Mouse (Mus musculus): ENCODE results near the gene Olfr263. TPM values are rescaled to one million over a fixed set of nuclear protein-coding genes. Genes with fewer than 3 reads are reported as not detected.
A peak's percentile ranks its signal among the peaks of the same experiment; 100 is the strongest.
"Not testable (repeated sequence)": the region's sequence is repeated elsewhere in the genome, so short reads cannot be mapped to it uniquely, and the experiment has no call there.

The Olfr263 gene
- total RNA-seq (2014; fragmentation: Nextera tagmentation) (not detected in 2 replicates), total RNA-seq (2017) (0.11 TPM in 1 of 2 replicates, not detected in the other), polyA plus RNA-seq (2012) (not detected in 2 replicates)

DNA sequence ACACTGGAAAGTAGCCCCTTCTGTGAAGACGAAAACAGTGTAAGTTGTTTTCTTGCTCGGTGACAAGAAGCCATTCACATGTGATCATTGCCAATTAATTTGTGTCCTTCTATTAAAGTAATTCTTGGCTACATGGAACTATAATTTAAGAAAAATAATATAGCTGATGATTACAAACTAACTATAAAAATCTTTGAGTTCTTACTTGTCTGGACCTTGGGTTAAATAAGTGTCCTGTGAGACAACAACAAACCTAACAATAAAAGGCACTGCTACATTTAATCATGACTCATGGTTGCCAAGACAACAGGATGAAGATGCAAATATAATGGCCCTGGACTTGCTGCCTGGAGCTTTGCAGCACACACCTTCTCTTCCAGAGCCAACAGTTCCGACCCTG lies at the start of gene Olfr263:
Gene Olfr263 (plus strand): TSS at position 301 of the 400 bp plus-strand sequence.
- H3K4me3 ChIP-seq (ENCODE audit: low read depth, low read length); DNase-seq (ENCODE audit: low spot score); H3K9me3 ChIP-seq (replicated peaks); H3K4me1 ChIP-seq (ENCODE audit: insufficient read depth, low read depth, low read length); ATAC-seq (ENCODE audit: extremely low read depth, insufficient number of reproducible peaks, low FRiP score, poor library complexity, severe bottlenecking); H3K36me3 ChIP-seq (replicated peaks); H3K27me3 ChIP-seq (ENCODE audit: insufficient read depth, low read length): not testable (repeated sequence)

DNA sequence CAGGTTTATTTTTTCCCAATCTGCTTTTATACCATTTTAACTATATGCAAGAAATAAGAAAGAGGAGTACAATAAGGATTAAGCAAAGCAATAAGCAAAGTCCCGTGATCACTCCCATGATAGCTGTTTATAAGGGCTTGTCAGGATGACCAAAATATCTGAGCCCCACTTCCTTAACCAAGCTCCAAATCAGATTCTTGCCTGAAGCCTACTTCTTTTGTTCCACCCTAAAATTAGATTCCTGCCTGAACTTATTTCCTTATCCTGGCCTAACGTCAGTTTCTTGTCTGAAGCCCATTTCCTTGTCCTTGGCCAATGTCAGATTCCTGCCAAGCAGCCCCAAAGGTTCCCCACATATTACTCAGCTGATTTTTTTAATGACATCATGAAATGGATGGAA lies 46.8 kb upstream of the Olfr263 start:
- no peak for ATAC-seq (ENCODE audit: extremely low read depth, insufficient number of reproducible peaks, low FRiP score, poor library complexity, severe bottlenecking)
- no peaks in the 10 kb centered on the region for H3K4me1 ChIP-seq (ENCODE audit: insufficient read depth, low read depth, low read length)
- DNase-seq (ENCODE audit: low spot score): no peak

DNA sequence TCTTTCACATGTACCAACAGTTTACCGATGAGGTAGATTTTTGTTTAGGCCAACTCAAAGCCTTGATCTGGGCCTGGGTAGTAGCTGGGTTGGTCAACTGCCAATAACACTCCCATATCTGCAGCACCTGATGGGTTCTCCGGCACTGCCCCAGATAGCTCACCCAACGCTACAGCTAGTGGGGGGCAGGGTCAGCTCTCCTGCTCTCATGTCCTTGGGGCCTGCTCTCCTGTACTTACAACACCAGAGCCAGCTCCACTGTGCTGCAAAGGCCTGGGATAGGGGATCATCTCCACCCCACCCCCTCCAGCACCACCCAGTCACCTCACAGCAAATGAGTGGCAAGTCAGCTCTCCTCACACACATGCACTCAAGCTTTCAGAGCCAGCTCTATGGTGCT lies 19.7 kb upstream of the Olfr263 start:
- no peak for DNase-seq (ENCODE audit: low spot score)
- no peaks in the 10 kb centered on the region for H3K36me3 ChIP-seq (replicated peaks)
- no peaks in the 10 kb centered on the region for H3K9me3 ChIP-seq (replicated peaks)
- TF ChIP-seq POLR2AphosphoS5 (IDR thresholded peaks at IDR 0.05; ENCODE audit: insufficient replicate concordance, low read depth, low read length): no peak
- TF ChIP-seq TAL1 (conservative IDR thresholded peaks at IDR 0.05; ENCODE audit: low read depth, low read length): no peak
- no peak for TF ChIP-seq CTCF (IDR thresholded peaks at IDR 0.05; ENCODE audit: low read depth, low read length)
- TF ChIP-seq GATA1 (IDR thresholded peaks at IDR 0.05; ENCODE audit: borderline replicate concordance, low read length): no peak
- no peak for TF ChIP-seq GATA2 (IDR thresholded peaks at IDR 0.05; ENCODE audit: borderline replicate concordance, low read depth, low read length)
- ATAC-seq (ENCODE audit: extremely low read depth, insufficient number of reproducible peaks, low FRiP score, poor library complexity, severe bottlenecking): no peak
- no peaks in the 10 kb centered on the region for H3K27me3 ChIP-seq (ENCODE audit: insufficient read depth, low read length)
- H3K4me3 ChIP-seq (ENCODE audit: low read depth, low read length): no peak overlapping the region
- H3K4me1 ChIP-seq (ENCODE audit: insufficient read depth, low read depth, low read length): peaks cover 21% of the 10 kb centered on the region

More for the DNA sequence above, 46.8 kb upstream of the Olfr263 start:
- Histone ChIP-seq H3K9me3 (replicated peaks) (no peaks in the 10 kb centered on the region), H3K4me3 (ENCODE audit: low read depth, low read length) (no peak overlapping the region), H3K27me3 (ENCODE audit: insufficient read depth, low read length) (no peaks in the 10 kb centered on the region), H3K36me3 (replicated peaks) (no peaks in the 10 kb centered on the region)
- TF ChIP-seq TAL1 (conservative IDR thresholded peaks at IDR 0.05; ENCODE audit: low read depth, low read length) (no peak), CTCF (IDR thresholded peaks at IDR 0.05; ENCODE audit: low read depth, low read length) (no peak), GATA2 (IDR thresholded peaks at IDR 0.05; ENCODE audit: borderline replicate concordance, low read depth, low read length) (no peak), GATA1 (IDR thresholded peaks at IDR 0.05; ENCODE audit: borderline replicate concordance, low read length) (no peak), POLR2AphosphoS5 (IDR thresholded peaks at IDR 0.05; ENCODE audit: insufficient replicate concordance, low read depth, low read length) (no peak)

DNA sequence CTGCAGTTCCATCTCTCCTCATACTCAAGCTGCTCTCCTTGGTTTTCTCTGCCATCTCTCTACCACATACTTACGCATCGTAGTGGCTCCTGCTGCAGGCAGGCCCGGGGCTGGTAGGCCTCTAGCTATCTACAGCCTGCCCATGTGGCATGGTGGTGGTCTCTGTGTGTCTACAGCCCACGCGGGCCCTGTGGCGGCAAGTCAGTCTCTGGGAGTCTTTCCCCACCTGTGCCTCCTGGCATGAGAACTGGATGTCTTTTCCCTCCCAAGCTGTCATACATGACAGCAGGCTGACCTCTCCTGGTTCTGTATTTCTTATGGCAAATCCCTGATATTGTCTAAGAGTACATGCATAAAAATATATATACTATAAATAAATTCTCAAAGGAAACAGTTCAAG lies 19.0 kb upstream of the Olfr263 start:
- DNase-seq (ENCODE audit: low spot score) (no peak), ATAC-seq (ENCODE audit: extremely low read depth, insufficient number of reproducible peaks, low FRiP score, poor library complexity, severe bottlenecking) (no peak)
- no peaks in the 10 kb centered on the region for H3K27me3 ChIP-seq (ENCODE audit: insufficient read depth, low read length)
- H3K36me3 ChIP-seq (replicated peaks): no peaks in the 10 kb centered on the region
- peaks cover 21% of the 10 kb centered on the region for H3K4me1 ChIP-seq (ENCODE audit: insufficient read depth, low read depth, low read length)
- no peak overlapping the region for H3K4me3 ChIP-seq (ENCODE audit: low read depth, low read length)
- TF ChIP-seq POLR2AphosphoS5 (IDR thresholded peaks at IDR 0.05; ENCODE audit: insufficient replicate concordance, low read depth, low read length) (no peak), GATA1 (IDR thresholded peaks at IDR 0.05; ENCODE audit: borderline replicate concordance, low read length) (no peak), TAL1 (conservative IDR thresholded peaks at IDR 0.05; ENCODE audit: low read depth, low read length) (no peak), GATA2 (IDR thresholded peaks at IDR 0.05; ENCODE audit: borderline replicate concordance, low read depth, low read length) (no peak), CTCF (IDR thresholded peaks at IDR 0.05; ENCODE audit: low read depth, low read length) (no peak)
- H3K9me3 ChIP-seq (replicated peaks): no peaks in the 10 kb centered on the region

DNA sequence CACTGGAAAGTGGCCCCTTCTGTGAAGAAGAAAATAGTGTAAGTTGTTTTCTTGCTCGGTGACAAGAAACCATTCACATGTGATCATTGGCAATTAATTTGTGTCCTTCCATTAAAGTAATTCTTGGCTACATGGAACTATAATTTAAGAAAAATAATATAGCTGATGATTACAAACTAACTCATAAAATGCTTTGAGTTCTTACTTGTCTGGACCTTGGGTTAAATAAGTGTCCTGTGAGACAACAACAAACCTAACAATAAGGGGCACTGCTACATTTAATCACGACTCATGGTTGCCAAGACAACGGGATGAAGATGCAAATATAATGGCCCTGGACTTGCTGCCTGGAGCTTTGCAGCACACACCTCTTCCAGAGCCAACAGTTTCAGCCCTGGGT lies 18.3 kb upstream of the Olfr263 start, which contains the start of gene Olfr1369-ps1:
Gene Olfr1369-ps1 (plus strand): TSS at position 301 of the 400 bp plus-strand sequence.
- H3K27me3 ChIP-seq (ENCODE audit: insufficient read depth, low read length); H3K4me3 ChIP-seq (ENCODE audit: low read depth, low read length); H3K9me3 ChIP-seq (replicated peaks); H3K36me3 ChIP-seq (replicated peaks); ATAC-seq (ENCODE audit: extremely low read depth, insufficient number of reproducible peaks, low FRiP score, poor library complexity, severe bottlenecking); DNase-seq (ENCODE audit: low spot score): not testable (repeated sequence)
- H3K4me1 ChIP-seq (ENCODE audit: insufficient read depth, low read depth, low read length): peaks cover 21% of the 10 kb centered on the region

DNA sequence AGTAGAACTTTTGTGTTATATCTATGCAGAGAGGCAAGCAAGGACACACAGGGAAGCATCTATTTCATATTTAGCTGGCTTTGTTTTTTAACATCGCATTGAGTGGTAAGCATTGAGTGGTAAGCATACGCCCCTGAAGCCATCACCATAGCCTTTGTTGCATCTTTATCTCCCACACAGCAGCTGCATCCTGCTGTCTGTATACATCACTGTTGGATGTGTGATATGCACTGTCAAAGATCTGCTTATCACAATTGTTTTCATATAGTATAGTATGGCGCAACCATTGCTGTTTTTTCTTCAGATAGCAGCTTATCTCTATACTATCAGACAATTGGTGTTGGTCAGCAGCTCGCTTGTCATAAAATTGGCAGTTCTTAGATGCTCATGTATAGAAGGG lies 15.3 kb upstream of the Olfr263 start:
- H3K9me3 ChIP-seq (replicated peaks): no peaks in the 10 kb centered on the region
- peaks cover 21% of the 10 kb centered on the region for H3K4me1 ChIP-seq (ENCODE audit: insufficient read depth, low read depth, low read length)
- H3K36me3 ChIP-seq (replicated peaks): no peaks in the 10 kb centered on the region
- TF ChIP-seq CTCF (IDR thresholded peaks at IDR 0.05; ENCODE audit: low read depth, low read length) (no peak), TAL1 (conservative IDR thresholded peaks at IDR 0.05; ENCODE audit: low read depth, low read length) (peak; percentile 98)
- no peak overlapping the region for H3K4me3 ChIP-seq (ENCODE audit: low read depth, low read length)
- DNase-seq (ENCODE audit: low spot score) (no peak), ATAC-seq (ENCODE audit: extremely low read depth, insufficient number of reproducible peaks, low FRiP score, poor library complexity, severe bottlenecking) (peak; percentile 99)
- H3K27me3 ChIP-seq (ENCODE audit: insufficient read depth, low read length): no peaks in the 10 kb centered on the region

DNA sequence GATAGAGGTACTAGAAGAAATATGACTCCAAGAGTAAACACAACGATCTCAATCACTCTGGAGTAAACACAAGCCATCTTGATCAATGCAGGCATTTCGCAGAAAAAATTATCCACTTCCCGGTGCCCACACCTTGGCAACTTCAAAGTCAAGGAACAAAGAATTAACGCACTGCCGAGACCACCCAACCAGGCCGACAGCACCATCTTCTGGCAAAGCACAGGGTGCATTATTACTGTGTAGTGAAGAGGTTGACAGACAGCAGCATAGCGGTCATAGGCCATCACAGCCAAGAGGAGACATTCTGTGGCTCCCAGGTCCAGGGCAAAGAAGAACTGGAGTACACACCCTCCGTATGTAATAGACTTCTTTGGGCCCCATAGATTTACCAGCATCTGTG lies 13.0 kb downstream of the Olfr263 start:
- Histone ChIP-seq H3K4me1 (ENCODE audit: insufficient read depth, low read depth, low read length) (peaks cover 6% of the 10 kb centered on the region; the same call in 1 of the 2 replicates), H3K36me3 (replicated peaks) (no peaks in the 10 kb centered on the region), H3K27me3 (ENCODE audit: insufficient read depth, low read length) (no peaks in the 10 kb centered on the region), H3K4me3 (ENCODE audit: low read depth, low read length) (no peak overlapping the region), H3K9me3 (replicated peaks) (no peaks in the 10 kb centered on the region)
- DNase-seq (ENCODE audit: low spot score) (no peak), ATAC-seq (ENCODE audit: extremely low read depth, insufficient number of reproducible peaks, low FRiP score, poor library complexity, severe bottlenecking) (no peak)
- no peak for TF ChIP-seq GATA1 (IDR thresholded peaks at IDR 0.05; ENCODE audit: borderline replicate concordance, low read length)
- peak; percentile 9; the same call in 1 of the 2 replicates for TF ChIP-seq CTCF (IDR thresholded peaks at IDR 0.05; ENCODE audit: low read depth, low read length)
